Mouse (Mus musculus) CH12.LX (cell line): Measurements from ENCODE around the gene Mdh2. TPM values are rescaled to one million over a fixed set of nuclear protein-coding genes. Genes with fewer than 3 reads are reported as not detected.
A peak's percentile ranks its signal among the peaks of the same experiment; 100 is the strongest.

Experiments
- DNase-seq: peaks from one replicate; pipeline ENCODE4 v3.0.0-alpha.2; 2013; ENCODE audit errors: extremely low read depth
- H3K27ac ChIP-seq: 2 replicates; pipeline ENCODE4 v1.5.1; 2012; ENCODE audit warnings: low read depth, mild to moderate bottlenecking, control low read depth, moderate library complexity; ENCODE audit not compliant: insufficient read depth
- H3K27me3 ChIP-seq: replicated peaks from 2 replicates; pipeline ENCODE3; 2012; ENCODE audit warnings: inconsistent platforms
- H3K36me3 ChIP-seq, 2 experiments: replicated peaks in 1 of 2; 2 replicates each; pipeline versions ENCODE3 to v1.6.1; 2012; ENCODE audit warnings: inconsistent platforms in 1 of 2, low read length in 1 of 2, mild to moderate bottlenecking in 1 of 2, mixed read lengths in 1 of 2, moderate library complexity in 1 of 2; ENCODE audit not compliant: control insufficient read depth in 1 of 2, insufficient read depth in 1 of 2
- H3K4me1 ChIP-seq, 2 experiments: 2 replicates each; pipeline ENCODE4 v1.6.1; 2012; ENCODE audit warnings: inconsistent platforms in 1 of 2, moderate library complexity in 1 of 2; ENCODE audit not compliant: insufficient read depth in 2 of 2, control insufficient read depth in 1 of 2
- H3K4me2 ChIP-seq: 2 replicates; pipeline ENCODE4 v1.6.1; 2012; ENCODE audit warnings: low read depth, mild to moderate bottlenecking, control low read depth; ENCODE audit not compliant: poor library complexity, insufficient read depth, severe bottlenecking
- H3K4me3 ChIP-seq, 3 experiments: fragments of 150-350 bp in 1 of 3; sonication (generic) in 1 of 3; replicated peaks in 1 of 3; 2 replicates each; pipeline versions ENCODE3 to v1.5.1; 2011 to 2012; ENCODE audit warnings: low read depth in 2 of 3, low read length in 2 of 3, mild to moderate bottlenecking in 2 of 3, moderate library complexity in 2 of 3, control low read depth in 1 of 3, improper control_type of control experiment in 1 of 3, inconsistent platforms in 1 of 3, mixed read lengths in 1 of 3; ENCODE audit not compliant: poor library complexity in 1 of 3
- H3K79me2 ChIP-seq: replicated peaks from 2 replicates; pipeline ENCODE4 v1.6.1; 2012; ENCODE audit warnings: mild to moderate bottlenecking, moderate library complexity; ENCODE audit not compliant: control insufficient read depth, poor library complexity, insufficient read depth, severe bottlenecking; ENCODE audit errors: extremely low read depth
- H3K9ac ChIP-seq: 2 replicates; pipeline ENCODE4 v1.6.1; 2012; ENCODE audit warnings: low read depth, mild to moderate bottlenecking, control low read depth, moderate library complexity; ENCODE audit not compliant: insufficient read depth
- H3K9me3 ChIP-seq: replicated peaks from 2 replicates; pipeline ENCODE3; 2012; ENCODE audit warnings: low read length, inconsistent platforms, mixed read lengths
- MEF2A ChIP-seq: IDR thresholded peaks from 2 replicates; pipeline ENCODE4 v1.6.1; 2014; ENCODE audit warnings: low read depth, mild to moderate bottlenecking, inconsistent platforms, low read length, improper control_type of control experiment, borderline replicate concordance
- MXI1 ChIP-seq: IDR thresholded peaks from 2 replicates; pipeline ENCODE4 v1.6.1; 2011; ENCODE audit warnings: mild to moderate bottlenecking, low read depth, low read length, improper control_type of control experiment
- UBTF ChIP-seq: IDR thresholded peaks from 2 replicates; pipeline ENCODE4 v1.6.1; 2012; ENCODE audit warnings: low read depth, mild to moderate bottlenecking, inconsistent platforms, low read length, improper control_type of control experiment, moderate library complexity
- dilution Hi-C: fragments of 300-500 bp; cut with MboI; formaldehyde crosslinking; loops from 2 replicates; pipeline ENCODE4 v1.14.3; 2020; ENCODE audit warnings: low sequenced_read_pairs; ENCODE audit not compliant: extremely low pct_unique_long_range_greater_than_20kb, extremely low pct_ligation_motif_present
- in situ Hi-C: fragments of 300-500 bp; cut with MboI; formaldehyde crosslinking; loops from 3 replicates; pipeline ENCODE4 v1.14.3; 2019; ENCODE audit warnings: low sequenced_read_pairs, low pct_ligation_motif_present, low pct_unique_long_range_greater_than_20kb, mixed read lengths
- polyA plus RNA-seq: library from polyadenylated mRNA; unstranded; fragments of >175 nt; gene quantifications from 2 replicates; pipeline ENCODE4 v1.2.1, GENCODE M21; 2012; ENCODE audit warnings: low read depth; ENCODE audit not compliant: insufficient read length
- total RNA-seq, 2 experiments: library from RNA; depleted of rRNA; stranded (reverse); fragments of 300-350 nt in 1 of 2; fragments of >200 nt in 1 of 2; gene quantifications; 2 replicates each; pipeline ENCODE4 v1.2.3; 2012 to 2014

Gene Mdh2
- total and polyA plus RNA-seq, 3 experiments, result 133 to 569 (median 152) TPM

DNA sequence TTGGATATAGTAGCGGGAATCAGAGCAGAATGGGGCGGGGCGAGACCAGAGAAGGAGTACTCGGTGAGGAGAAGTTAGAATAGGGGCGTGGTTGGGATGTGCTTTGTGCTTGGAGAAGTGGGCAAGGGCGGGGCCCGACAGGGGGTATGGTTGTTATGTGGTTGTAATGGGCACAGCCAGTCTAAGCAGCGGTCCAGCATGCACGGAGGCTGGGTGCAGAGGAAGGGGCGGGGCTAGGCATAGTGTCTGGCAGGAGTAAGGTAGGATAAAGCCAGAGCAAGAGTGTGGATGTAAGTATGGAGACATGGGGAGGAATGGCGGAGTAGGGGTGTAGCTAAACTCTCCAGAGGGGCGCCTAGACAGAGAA, 57.2 kb downstream of the Mdh2 start:
- no peak for TF ChIP-seq UBTF
- 0 out of 2 replicates have a peak, but pooled peaks have one; percentile 15 for TF ChIP-seq MXI1
- no peaks in the 10 kb centered on the region for H3K9me3 ChIP-seq
- no peak for DNase-seq
- peak overlapping the region; percentile 73 for H3K4me2 ChIP-seq
- in situ Hi-C loops (no loop called here), dilution Hi-C loops (no loop called here)
- peaks cover 0 to 8% of the 10 kb centered on the region in 2 experiments; a peak in 3 of 4 replicates for H3K4me1 ChIP-seq
- peaks cover 77% of the 10 kb centered on the region for H3K27me3 ChIP-seq
- H3K4me3 ChIP-seq, result peak overlapping the region in 1 of 3 experiments; percentile 67
- H3K36me3 ChIP-seq, result no peaks in the 10 kb centered on the region
- no peaks in the 10 kb centered on the region for H3K79me2 ChIP-seq
- H3K9ac ChIP-seq, result no peak overlapping the region
- H3K27ac ChIP-seq, result no peak overlapping the region

DNA sequence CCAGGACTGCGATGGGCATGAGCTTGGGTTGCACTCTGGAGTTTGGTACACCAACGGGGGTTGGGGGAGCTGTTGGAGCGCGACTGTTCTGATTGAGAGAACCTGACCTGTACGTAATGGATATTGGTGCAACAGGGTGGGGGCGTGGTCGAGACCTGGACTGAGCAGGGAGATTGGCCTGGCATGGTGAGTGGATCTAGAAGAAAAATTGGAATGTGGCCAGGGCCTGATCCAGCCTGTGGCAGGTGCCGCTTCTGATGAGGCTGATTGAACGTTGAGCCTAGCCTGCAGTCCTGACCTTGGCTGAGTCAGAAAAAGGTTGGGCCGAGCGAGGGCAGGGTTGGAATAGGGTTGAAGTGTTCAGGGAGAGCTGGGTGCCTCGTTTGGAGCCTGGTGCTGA, 57.7 kb downstream of the Mdh2 start:
- DNase-seq, result no peak
- no peaks in the 10 kb centered on the region for H3K9me3 ChIP-seq
- H3K36me3 ChIP-seq, result no peaks in the 10 kb centered on the region
- H3K27me3 ChIP-seq, result peaks cover 75% of the 10 kb centered on the region
- TF ChIP-seq MEF2A, result no peak
- TF ChIP-seq, all 38 proteins: peak for 0
- H3K9ac ChIP-seq, result no peak overlapping the region
- H3K4me2 ChIP-seq, result peak overlapping the region; percentile 73; the same call in 1 of the 2 replicates
- no peak overlapping the region for H3K27ac ChIP-seq
- dilution Hi-C loops (no loop called here), in situ Hi-C loops (no loop called here)
- no peaks in the 10 kb centered on the region for H3K79me2 ChIP-seq
- no peak overlapping the region for H3K4me3 ChIP-seq
- peaks cover 0 to 8% of the 10 kb centered on the region in 2 experiments; a peak in 3 of 4 replicates for H3K4me1 ChIP-seq

Other genes with a start within 250 kb of the Mdh2 start
- 6.3 and 6.4 TPM in 2 replicates for gene Hip1, start 233.4 kb upstream of the Mdh2 start, total RNA-seq (2012; rRNA removed)
- gene Hip1, start 233.4 kb upstream of the Mdh2 start, total RNA-seq (2014; rRNA removed), result 1.8 and 2.2 TPM in 2 replicates
- gene Hip1, start 233.4 kb upstream of the Mdh2 start, polyA plus RNA-seq, result 3.4 and 3.6 TPM in 2 replicates
- gene Ccl26, start 214.9 kb upstream of the Mdh2 start, total RNA-seq (2012; rRNA removed), result not detected in 2 replicates
- not detected in 2 replicates for gene Ccl26, start 214.9 kb upstream of the Mdh2 start, total RNA-seq (2014; rRNA removed)
- not detected in 2 replicates for gene Ccl26, start 214.9 kb upstream of the Mdh2 start, polyA plus RNA-seq
- not detected in 2 replicates for gene Ccl24, start 205.4 kb upstream of the Mdh2 start, total RNA-seq (2012; rRNA removed)
- gene Ccl24, start 205.4 kb upstream of the Mdh2 start, total RNA-seq (2014; rRNA removed), result not detected in 2 replicates
- not detected in 2 replicates for gene Ccl24, start 205.4 kb upstream of the Mdh2 start, polyA plus RNA-seq
- 5.6 and 6.4 TPM in 2 replicates for gene Rhbdd2, start 145.9 kb upstream of the Mdh2 start, total RNA-seq (2012; rRNA removed)
- gene Rhbdd2, start 145.9 kb upstream of the Mdh2 start, total RNA-seq (2014; rRNA removed), result 3.3 and 3.7 TPM in 2 replicates
- gene Rhbdd2, start 145.9 kb upstream of the Mdh2 start, polyA plus RNA-seq, result 19.8 and 21.3 TPM in 2 replicates
- 40.2 and 41.2 TPM in 2 replicates for gene Por, start 108.4 kb upstream of the Mdh2 start, total RNA-seq (2012; rRNA removed)
- 16.3 and 17.3 TPM in 2 replicates for gene Por, start 108.4 kb upstream of the Mdh2 start, total RNA-seq (2014; rRNA removed)
- 54.3 and 56.8 TPM in 2 replicates for gene Por, start 108.4 kb upstream of the Mdh2 start, polyA plus RNA-seq
- 21.4 and 22.2 TPM in 2 replicates for gene Tmem120a, start 34.0 kb upstream of the Mdh2 start, total RNA-seq (2012; rRNA removed)
- 9.1 and 12.0 TPM in 2 replicates for gene Tmem120a, start 34.0 kb upstream of the Mdh2 start, total RNA-seq (2014; rRNA removed)
- gene Tmem120a, start 34.0 kb upstream of the Mdh2 start, polyA plus RNA-seq, result 27.1 and 27.7 TPM in 2 replicates
- gene Styxl1, start 95 bp upstream of the Mdh2 start, total RNA-seq (2012; rRNA removed), result not detected in 2 replicates
- gene Styxl1, start 95 bp upstream of the Mdh2 start, total RNA-seq (2014; rRNA removed), result not detected in 2 replicates
- not detected in 2 replicates for gene Styxl1, start 95 bp upstream of the Mdh2 start, polyA plus RNA-seq
- not detected in 2 replicates for gene Srrm3, start 28.4 kb downstream of the Mdh2 start, total RNA-seq (2012; rRNA removed)
- not detected in 2 replicates for gene Srrm3, start 28.4 kb downstream of the Mdh2 start, total RNA-seq (2014; rRNA removed)
- not detected in 2 replicates for gene Srrm3, start 28.4 kb downstream of the Mdh2 start, polyA plus RNA-seq
- gene Hspb1, start 109.4 kb downstream of the Mdh2 start, total RNA-seq (2012; rRNA removed), result 0.97 and 1.1 TPM in 2 replicates
- gene Hspb1, start 109.4 kb downstream of the Mdh2 start, total RNA-seq (2014; rRNA removed), result 1.7 and 2.6 TPM in 2 replicates
- 3.6 and 3.8 TPM in 2 replicates for gene Hspb1, start 109.4 kb downstream of the Mdh2 start, polyA plus RNA-seq
- gene Ywhag, start 156.1 kb downstream of the Mdh2 start, total RNA-seq (2012; rRNA removed), result 77.3 and 89.2 TPM in 2 replicates
- 46.4 and 55.3 TPM in 2 replicates for gene Ywhag, start 156.1 kb downstream of the Mdh2 start, total RNA-seq (2014; rRNA removed)
- gene Ywhag, start 156.1 kb downstream of the Mdh2 start, polyA plus RNA-seq, result 233 and 239 TPM in 2 replicates
- gene Ssc4d, start 196.1 kb downstream of the Mdh2 start, total RNA-seq (2012; rRNA removed), result 1.7 and 2.0 TPM in 2 replicates
- 1.8 and 2.9 TPM in 2 replicates for gene Ssc4d, start 196.1 kb downstream of the Mdh2 start, total RNA-seq (2014; rRNA removed)
- 1.8 and 1.9 TPM in 2 replicates for gene Ssc4d, start 196.1 kb downstream of the Mdh2 start, polyA plus RNA-seq
- 0.13 TPM in 1 of 2 replicates, not detected in the other for gene Zp3, start 201.6 kb downstream of the Mdh2 start, total RNA-seq (2012; rRNA removed)
- gene Zp3, start 201.6 kb downstream of the Mdh2 start, total RNA-seq (2014; rRNA removed), result not detected in 2 replicates
- gene Zp3, start 201.6 kb downstream of the Mdh2 start, polyA plus RNA-seq, result not detected in 2 replicates
- 20.4 and 22.0 TPM in 2 replicates for gene Dtx2, start 216.3 kb downstream of the Mdh2 start, total RNA-seq (2012; rRNA removed)
- 14.0 and 16.0 TPM in 2 replicates for gene Dtx2, start 216.3 kb downstream of the Mdh2 start, total RNA-seq (2014; rRNA removed)
- gene Dtx2, start 216.3 kb downstream of the Mdh2 start, polyA plus RNA-seq, result 35.1 and 43.7 TPM in 2 replicates